Mouse (Mus musculus): ENCODE data around the gene Gm29735. TPM values are rescaled to one million over a fixed set of nuclear protein-coding genes. Genes with fewer than 3 reads are reported as not detected.
"Not testable (repeated sequence)": the region's sequence is repeated elsewhere in the genome, so short reads cannot be mapped to it uniquely, and the experiment has no call there.

Gm29735 gene
- polyA plus RNA-seq, 1 experiment from 2014 or later = not detected

- no peak overlapping the region for H3K9ac ChIP-seq
- no peak overlapping the region for H3K4me2 ChIP-seq (replicated peaks)
- no peaks in the 10 kb centered on the region for H3K36me3 ChIP-seq
- 80% methylated on average over 4 of the region's 4 CpGs for WGBS
- no peaks in the 10 kb centered on the region for H3K4me1 ChIP-seq
- H3K9me3 ChIP-seq = no peaks in the 10 kb centered on the region
- no peak overlapping the region for H3K27ac ChIP-seq
- no peak overlapping the region for H3K4me3 ChIP-seq
- no peak for ATAC-seq (ENCODE audit: low FRiP score, low read depth)
- H3K27me3 ChIP-seq = no peaks in the 10 kb centered on the region
Measured at GRCm38 (mm10) chr7:142152191-142152590, 4.7 kb downstream of the Gm29735 start.

DNA sequence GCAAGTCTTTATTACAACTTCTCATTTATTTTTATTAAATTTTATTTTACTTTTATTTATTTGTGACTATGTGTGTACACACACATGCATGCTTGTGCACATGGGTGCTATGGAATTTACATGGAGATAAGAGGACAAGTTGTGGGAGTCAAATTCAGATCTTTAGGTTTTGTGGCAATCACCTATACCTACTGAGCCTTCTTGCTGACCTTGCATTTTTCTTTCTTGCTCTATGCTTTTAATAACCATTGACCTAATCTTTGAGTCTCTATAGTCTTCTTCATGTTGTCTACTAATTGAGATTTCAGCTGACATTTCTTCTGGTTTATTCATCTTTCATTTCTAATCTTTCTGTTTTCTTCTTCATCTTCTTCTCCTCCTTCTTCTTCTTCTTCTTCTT is 8.3 kb downstream of the Gm29735 start:
- Histone ChIP-seq H3K4me1 (no peaks in the 10 kb centered on the region), H3K27ac (no peak overlapping the region), H3K4me2 (replicated peaks) (no peak overlapping the region), H3K4me3 (no peak overlapping the region), H3K36me3 (no peaks in the 10 kb centered on the region), H3K27me3 (peaks cover 4% of the 10 kb centered on the region; the same call in 1 of the 2 replicates), H3K9me3 (no peaks in the 10 kb centered on the region), H3K9ac (no peak overlapping the region)
- ATAC-seq (ENCODE audit: low FRiP score, low read depth) = no peak

DNA sequence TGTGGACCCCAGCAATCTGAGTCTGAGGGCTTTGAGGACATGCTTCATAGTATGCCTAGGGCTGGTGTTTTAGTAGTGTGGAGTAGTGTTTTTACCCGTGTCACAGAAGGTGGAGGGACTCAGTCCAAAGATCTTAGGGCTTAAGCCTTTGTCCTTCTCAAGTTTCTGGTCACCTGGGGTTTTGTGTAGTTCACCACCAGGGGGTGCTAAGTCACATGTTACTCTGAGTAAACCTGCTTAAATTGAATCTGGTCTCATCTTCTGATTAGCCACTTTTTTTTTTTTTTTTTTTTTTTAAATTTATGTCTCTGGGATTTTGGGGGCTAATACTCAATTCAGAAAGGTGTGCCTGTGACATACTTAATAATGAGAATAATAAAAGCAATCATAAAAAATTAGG is 10.9 kb downstream of the Gm29735 start:
- peaks cover 4% of the 10 kb centered on the region; the same call in 1 of the 2 replicates for H3K27me3 ChIP-seq
- H3K4me3 ChIP-seq = no peak overlapping the region
- ATAC-seq (ENCODE audit: low FRiP score, low read depth) = no peak
- no peak overlapping the region for H3K27ac ChIP-seq
- H3K9ac ChIP-seq = no peak overlapping the region
- no peak overlapping the region for H3K4me2 ChIP-seq (replicated peaks)
- 3% methylated on average over 1 of the region's 1 CpGs for WGBS
- no peaks in the 10 kb centered on the region for H3K36me3 ChIP-seq
- no peaks in the 10 kb centered on the region for H3K4me1 ChIP-seq
- no peaks in the 10 kb centered on the region for H3K9me3 ChIP-seq

DNA sequence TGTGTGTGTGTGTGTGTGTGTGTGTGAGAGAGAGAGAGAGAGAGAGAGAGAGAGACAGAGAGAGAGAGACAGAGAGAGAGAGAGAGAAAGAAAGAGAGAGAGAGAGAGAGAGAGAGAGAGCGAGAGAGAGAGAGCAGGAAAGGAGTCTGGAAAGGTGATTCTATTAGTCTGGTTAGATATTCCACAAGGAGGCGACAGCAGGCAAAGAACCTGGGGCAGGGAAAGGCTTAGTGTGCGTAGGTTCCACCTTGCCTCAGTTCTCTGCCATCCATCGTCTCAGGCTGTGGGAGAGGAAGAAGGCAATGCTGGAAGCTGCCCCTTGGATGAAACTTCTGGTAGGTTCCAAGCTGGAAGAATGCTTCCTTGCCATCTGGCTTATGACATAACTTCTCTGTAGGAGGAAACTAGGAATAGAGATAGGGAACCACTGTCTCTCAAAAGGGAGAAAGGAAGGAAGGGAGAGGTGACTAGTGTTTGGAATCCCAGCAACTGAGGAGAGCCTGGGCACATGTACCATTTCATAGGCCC is 11.4 kb downstream of the Gm29735 start:
- Histone ChIP-seq H3K27ac (no peak overlapping the region), H3K4me1 (no peaks in the 10 kb centered on the region), H3K4me2 (replicated peaks) (no peak overlapping the region), H3K9ac (no peak overlapping the region), H3K9me3 (no peaks in the 10 kb centered on the region), H3K36me3 (no peaks in the 10 kb centered on the region), H3K4me3 (no peak overlapping the region), H3K27me3 (peaks cover 4% of the 10 kb centered on the region; the same call in 1 of the 2 replicates)
- no peak for ATAC-seq (ENCODE audit: low FRiP score, low read depth)
- WGBS = 45% methylated on average over 4 of the region's 4 CpGs

GRCm38 (mm10) chr7:142144507-142144906 is 12.4 kb downstream of the Gm29735 start, which contains the start of gene Gm45337:
TSS of gene Gm45337 (minus strand) at chr7:142144607.
- Histone ChIP-seq H3K27me3 (peaks cover 4% of the 10 kb centered on the region; the same call in 1 of the 2 replicates), H3K27ac (no peak within 1 kb of the TSS), H3K4me3 (no peak within 1 kb of the TSS), H3K4me1 (no peaks in the 10 kb centered on the region), H3K9me3 (no peaks in the 10 kb centered on the region), H3K4me2 (replicated peaks) (no peak within 1 kb of the TSS), H3K36me3 (no peaks in the 10 kb centered on the region), H3K9ac (no peak within 1 kb of the TSS)
- WGBS = 76% methylated on average over 1 of the region's 1 CpGs
- ATAC-seq (ENCODE audit: low FRiP score, low read depth) = no peak

GRCm38 (mm10) chr7:142143506-142144010 is 13.4 kb downstream of the Gm29735 start:
- H3K4me2 ChIP-seq (replicated peaks); H3K27ac ChIP-seq; H3K27me3 ChIP-seq; H3K9me3 ChIP-seq; H3K36me3 ChIP-seq; ATAC-seq (ENCODE audit: low FRiP score, low read depth); H3K4me1 ChIP-seq; H3K9ac ChIP-seq; H3K4me3 ChIP-seq: not testable (repeated sequence)
- 23% methylated on average over 1 of the region's 1 CpGs for WGBS

DNA sequence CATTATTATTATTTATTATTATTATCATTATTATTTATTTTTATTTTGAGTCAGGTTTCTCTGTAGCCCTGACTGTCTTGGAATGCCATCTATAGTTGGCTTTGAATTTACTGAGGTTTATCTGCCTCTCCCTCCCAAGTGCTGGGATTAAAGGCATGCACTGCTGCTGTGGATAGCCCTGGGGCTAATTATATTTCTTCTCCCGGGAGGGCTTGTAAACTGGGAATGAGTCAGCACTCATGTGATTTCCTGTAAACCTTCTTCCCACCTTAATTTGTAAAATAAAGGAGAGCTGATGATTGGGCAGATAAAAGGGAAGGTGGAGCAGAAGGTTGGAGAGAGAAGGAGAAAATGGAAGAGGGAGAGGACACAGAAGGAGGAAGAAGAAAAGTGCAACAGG is 16.2 kb downstream of the Gm29735 start:
- no peaks in the 10 kb centered on the region for H3K36me3 ChIP-seq
- H3K9me3 ChIP-seq = no peaks in the 10 kb centered on the region
- H3K27ac ChIP-seq = no peak overlapping the region
- H3K4me2 ChIP-seq (replicated peaks) = no peak overlapping the region
- no peak overlapping the region for H3K9ac ChIP-seq
- no peak for ATAC-seq (ENCODE audit: low FRiP score, low read depth)
- WGBS = 0% methylated on average over 1 of the region's 1 CpGs
- H3K27me3 ChIP-seq = peaks cover 4% of the 10 kb centered on the region; the same call in 1 of the 2 replicates
- H3K4me1 ChIP-seq = no peaks in the 10 kb centered on the region
- no peak overlapping the region for H3K4me3 ChIP-seq

- not testable (repeated sequence) for H3K4me2 ChIP-seq (replicated peaks); ATAC-seq (ENCODE audit: low FRiP score, low read depth); H3K27ac ChIP-seq; H3K36me3 ChIP-seq; H3K27me3 ChIP-seq; H3K9ac ChIP-seq; H3K4me1 ChIP-seq; H3K9me3 ChIP-seq; H3K4me3 ChIP-seq
- WGBS = 30% methylated on average over 2 of the region's 2 CpGs
Measured at GRCm38 (mm10) chr7:142135934-142136333, 21.0 kb downstream of the Gm29735 start, which contains the start of gene Gm39115. TSS of gene Gm39115 (minus strand) at chr7:142136034.

GRCm38 (mm10) chr7:142134206-142134995 is 22.5 kb downstream of the Gm29735 start:
- H3K27ac ChIP-seq = no peak overlapping the region
- no peaks in the 10 kb centered on the region for H3K9me3 ChIP-seq
- H3K9ac ChIP-seq = no peak overlapping the region
- H3K36me3 ChIP-seq = no peaks in the 10 kb centered on the region
- no peaks in the 10 kb centered on the region for H3K4me1 ChIP-seq
- H3K4me2 ChIP-seq (replicated peaks) = no peak overlapping the region
- 62% methylated on average over 4 of the region's 4 CpGs for WGBS
- H3K4me3 ChIP-seq = no peak overlapping the region
- no peaks in the 10 kb centered on the region for H3K27me3 ChIP-seq
- no peak for ATAC-seq (ENCODE audit: low FRiP score, low read depth)

- Histone ChIP-seq H3K36me3 (no peaks in the 10 kb centered on the region), H3K4me2 (replicated peaks) (no peak overlapping the region), H3K27me3 (no peaks in the 10 kb centered on the region), H3K9ac (no peak overlapping the region), H3K9me3 (no peaks in the 10 kb centered on the region), H3K4me1 (no peaks in the 10 kb centered on the region), H3K4me3 (no peak overlapping the region), H3K27ac (no peak overlapping the region)
- ATAC-seq (ENCODE audit: low FRiP score, low read depth) = no peak
- WGBS = 62% methylated on average over 4 of the region's 4 CpGs
Measured at GRCm38 (mm10) chr7:142128843-142129242, 28.1 kb downstream of the Gm29735 start.

DNA sequence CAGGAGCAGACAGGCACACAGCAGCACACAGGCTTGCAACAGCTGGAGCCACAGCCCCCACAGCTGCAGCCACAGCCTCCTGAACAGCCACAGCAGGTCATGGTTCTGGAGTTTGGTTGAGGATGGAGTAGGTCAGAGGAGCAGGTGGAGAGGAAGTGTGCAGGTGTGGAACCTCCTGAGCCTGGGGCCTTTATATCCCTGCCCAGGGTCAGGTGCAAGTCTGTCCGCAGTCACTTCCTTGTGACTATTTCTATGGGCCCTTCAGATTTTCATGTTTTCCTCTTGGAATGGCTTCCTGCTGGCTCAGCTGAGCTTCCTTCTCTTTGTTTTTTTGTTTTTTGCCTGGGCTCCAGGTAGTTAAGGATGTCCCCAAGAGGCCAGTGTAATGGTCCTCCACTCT is 36.3 kb downstream of the Gm29735 start, which contains the start of gene Gm45618:
TSS of gene Gm45618 (minus strand) at position 101 of the 400 bp plus-strand sequence.
- not testable (repeated sequence) for H3K4me3 ChIP-seq; H3K9me3 ChIP-seq; H3K9ac ChIP-seq; H3K4me2 ChIP-seq (replicated peaks); ATAC-seq (ENCODE audit: low FRiP score, low read depth); H3K36me3 ChIP-seq; H3K27ac ChIP-seq; H3K27me3 ChIP-seq; H3K4me1 ChIP-seq
- 75% methylated on average over 1 of the region's 1 CpGs for WGBS

DNA sequence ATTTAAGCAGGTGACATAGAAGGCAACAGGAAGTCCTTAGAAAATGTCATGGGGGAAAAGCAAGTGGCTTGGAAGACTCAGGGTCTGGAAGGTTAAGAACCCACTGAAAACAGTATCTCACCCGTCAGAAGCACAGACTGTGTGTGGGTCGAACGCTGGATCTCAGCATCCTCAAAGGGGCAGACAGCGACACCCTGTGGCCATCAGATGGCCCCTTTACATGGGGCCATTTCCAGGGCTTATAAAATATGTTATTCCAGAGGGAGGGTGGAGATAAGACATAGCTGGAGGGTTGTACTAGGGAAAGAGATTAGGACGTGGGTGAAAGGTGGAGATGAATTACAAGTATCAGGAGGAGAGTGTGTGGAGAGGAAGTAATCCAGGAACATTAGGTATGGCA is 37.3 kb downstream of the Gm29735 start:
- H3K27ac ChIP-seq = no peak overlapping the region
- no peak overlapping the region for H3K4me3 ChIP-seq
- ATAC-seq (ENCODE audit: low FRiP score, low read depth) = no peak
- no peak overlapping the region for H3K9ac ChIP-seq
- no peaks in the 10 kb centered on the region for H3K4me1 ChIP-seq
- no peaks in the 10 kb centered on the region for H3K36me3 ChIP-seq
- no peaks in the 10 kb centered on the region for H3K9me3 ChIP-seq
- H3K27me3 ChIP-seq = 0 out of 2 replicates have a peak, but pooled peaks cover 2% of the 10 kb centered on the region
- no peak overlapping the region for H3K4me2 ChIP-seq (replicated peaks)
- 20% methylated on average over 5 of the region's 5 CpGs for WGBS
